Mouse (Mus musculus) limb, embryonic 12.5 days (tissue): ENCODE results near the gene Olfr665. TPM values are rescaled to one million over a fixed set of nuclear protein-coding genes. Genes with fewer than 3 reads are reported as not detected.
"Not testable (repeated sequence)": the region's sequence is repeated elsewhere in the genome, so short reads cannot be mapped to it uniquely, and the experiment has no call there.

ENCODE experiments used
- ATAC-seq: fragments of 200-750 bp; cut with Nextera tagmentation; 2 replicates; pipeline ENCODE4 v1.8.0; 2017; ENCODE audit warnings: low read depth, moderate TSS enrichment; ENCODE audit not compliant: insufficient number of reproducible peaks, insufficient read depth, low FRiP score, low TSS enrichment
- H3K27ac ChIP-seq: fragments of 300-500 bp; sonication (generic); 2 replicates; pipeline ENCODE4 v1.5.1; 2016; ENCODE audit warnings: mild to moderate bottlenecking, moderate library complexity
- H3K27me3 ChIP-seq: fragments of 300-500 bp; sonication (generic); 2 replicates; pipeline ENCODE4 v1.6.1; 2016; ENCODE audit warnings: mild to moderate bottlenecking, moderate library complexity
- H3K36me3 ChIP-seq: fragments of 300-500 bp; sonication (generic); 2 replicates; pipeline ENCODE4 v1.6.1; 2016; ENCODE audit warnings: mild to moderate bottlenecking, moderate library complexity
- H3K4me1 ChIP-seq: fragments of 300-500 bp; sonication (generic); replicated peaks from 2 replicates; pipeline ENCODE4 v1.6.1; 2016
- H3K4me2 ChIP-seq: fragments of 300-500 bp; sonication (generic); 2 replicates; pipeline ENCODE4 v1.6.1; 2016; ENCODE audit warnings: mild to moderate bottlenecking, moderate library complexity
- H3K4me3 ChIP-seq: fragments of 300-500 bp; sonication (generic); replicated peaks from 2 replicates; pipeline ENCODE4 v1.5.1; 2016; ENCODE audit warnings: mild to moderate bottlenecking
- H3K9ac ChIP-seq: fragments of 300-500 bp; sonication (generic); replicated peaks from 2 replicates; pipeline ENCODE4 v1.6.1; 2016; ENCODE audit warnings: mild to moderate bottlenecking, moderate library complexity
- H3K9me3 ChIP-seq: fragments of 300-500 bp; sonication (generic); 2 replicates; pipeline ENCODE4 v1.6.1; 2016; ENCODE audit warnings: mild to moderate bottlenecking, moderate library complexity
- WGBS: fragments of 180-500 bp; shearing (Covaris S2); methylation state at CpG from one replicate; pipeline ENCODE4 v1.1.7; 2016; 5-methylcytosine and 5-hydroxymethylcytosine counted together
- polyA plus RNA-seq: library from polyadenylated mRNA; unstranded; fragments of >200 nt; fragmentation: Nextera tagmentation; extraction: Ambion mirVana; gene quantifications from 2 replicates; pipeline ENCODE4 v1.2.1, GENCODE M21; 2016

Olfr665 gene
- not detected in 2 replicates for polyA plus RNA-seq

GRCm38 (mm10) chr7:104877731-104878130 is at the start of gene Olfr665:
TSS of gene Olfr665 (plus strand) at chr7:104878031.
- Histone ChIP-seq H3K4me2 (no peak within 1 kb of the TSS), H3K27ac (no peak within 1 kb of the TSS), H3K4me1 (no peaks in the 10 kb centered on the region), H3K9me3 (no peaks in the 10 kb centered on the region), H3K4me3 (no peak within 1 kb of the TSS), H3K27me3 (no peaks in the 10 kb centered on the region), H3K9ac (no peak within 1 kb of the TSS), H3K36me3 (no peaks in the 10 kb centered on the region)
- no peak for ATAC-seq
- WGBS = 45% methylated on average over 1 of the region's 1 CpGs

- H3K9me3 ChIP-seq = no peaks in the 10 kb centered on the region
- WGBS = 52% methylated on average over 1 of the region's 1 CpGs
- H3K4me3 ChIP-seq = no peak within 1 kb of the TSS
- no peaks in the 10 kb centered on the region for H3K27me3 ChIP-seq
- H3K9ac ChIP-seq = no peak within 1 kb of the TSS
- no peaks in the 10 kb centered on the region for H3K36me3 ChIP-seq
- ATAC-seq = no peak
- no peak within 1 kb of the TSS for H3K4me2 ChIP-seq
- H3K4me1 ChIP-seq = no peaks in the 10 kb centered on the region
- no peak within 1 kb of the TSS for H3K27ac ChIP-seq
Observed at GRCm38 (mm10) chr7:104842503-104842902, 35.3 kb upstream of the Olfr665 start, which contains the start of gene Usp17lb. TSS of gene Usp17lb (minus strand) at chr7:104842603.

- H3K9me3 ChIP-seq = no peaks in the 10 kb centered on the region
- H3K27me3 ChIP-seq = no peaks in the 10 kb centered on the region
- H3K4me3 ChIP-seq = no peak overlapping the region
- H3K36me3 ChIP-seq = no peaks in the 10 kb centered on the region
- no peak overlapping the region for H3K4me2 ChIP-seq
- 77% methylated on average over 1 of the region's 1 CpGs for WGBS
- H3K4me1 ChIP-seq = no peaks in the 10 kb centered on the region
- H3K27ac ChIP-seq = no peak overlapping the region
- no peak overlapping the region for H3K9ac ChIP-seq
- ATAC-seq = no peak
Observed at GRCm38 (mm10) chr7:104843731-104844287, 34.0 kb upstream of the Olfr665 start.

- not testable (repeated sequence) for ATAC-seq, H3K9me3 ChIP-seq, H3K4me2 ChIP-seq, H3K4me3 ChIP-seq, H3K9ac ChIP-seq, H3K27me3 ChIP-seq, H3K36me3 ChIP-seq, H3K27ac ChIP-seq, H3K4me1 ChIP-seq
- 82% methylated on average over 2 of the region's 2 CpGs for WGBS
Observed at GRCm38 (mm10) chr7:104851546-104851945, 26.3 kb upstream of the Olfr665 start.

GRCm38 (mm10) chr7:104855248-104855750 is 22.5 kb upstream of the Olfr665 start:
- no peak overlapping the region for H3K4me2 ChIP-seq
- no peaks in the 10 kb centered on the region for H3K36me3 ChIP-seq
- no peaks in the 10 kb centered on the region for H3K4me1 ChIP-seq
- H3K9me3 ChIP-seq = no peaks in the 10 kb centered on the region
- no peaks in the 10 kb centered on the region for H3K27me3 ChIP-seq
- H3K27ac ChIP-seq = no peak overlapping the region
- H3K9ac ChIP-seq = no peak overlapping the region
- 83% methylated on average over 3 of the region's 3 CpGs for WGBS
- no peak for ATAC-seq
- no peak overlapping the region for H3K4me3 ChIP-seq

GRCm38 (mm10) chr7:104856709-104857108 is 21.1 kb upstream of the Olfr665 start, which contains the start of gene Usp17la:
TSS of gene Usp17la (plus strand) at chr7:104857009.
- not testable (repeated sequence) for H3K4me3 ChIP-seq, H3K9ac ChIP-seq, H3K27ac ChIP-seq, H3K36me3 ChIP-seq, ATAC-seq, H3K4me1 ChIP-seq, H3K4me2 ChIP-seq, H3K27me3 ChIP-seq, H3K9me3 ChIP-seq
- 80% methylated on average over 2 of the region's 2 CpGs for WGBS

GRCm38 (mm10) chr7:104857683-104858082 is 20.1 kb upstream of the Olfr665 start:
- H3K9ac ChIP-seq = no peak overlapping the region
- H3K36me3 ChIP-seq = no peaks in the 10 kb centered on the region
- H3K4me3 ChIP-seq = no peak overlapping the region
- no peaks in the 10 kb centered on the region for H3K4me1 ChIP-seq
- H3K9me3 ChIP-seq = no peaks in the 10 kb centered on the region
- no peak for ATAC-seq
- WGBS = 70% methylated on average over 1 of the region's 1 CpGs
- H3K27me3 ChIP-seq = no peaks in the 10 kb centered on the region
- no peak overlapping the region for H3K4me2 ChIP-seq
- H3K27ac ChIP-seq = no peak overlapping the region

- Histone ChIP-seq H3K27me3 (no peaks in the 10 kb centered on the region), H3K4me3 (no peak overlapping the region), H3K4me2 (no peak overlapping the region), H3K9me3 (no peaks in the 10 kb centered on the region), H3K36me3 (no peaks in the 10 kb centered on the region), H3K4me1 (no peaks in the 10 kb centered on the region), H3K27ac (no peak overlapping the region), H3K9ac (no peak overlapping the region)
- ATAC-seq = no peak
- WGBS = 81% methylated on average over 3 of the region's 3 CpGs
Observed at GRCm38 (mm10) chr7:104861381-104861780, 16.4 kb upstream of the Olfr665 start.

- Histone ChIP-seq H3K4me3 (no peak within 1 kb of the TSS), H3K9me3 (no peaks in the 10 kb centered on the region)
- ATAC-seq = no peak
Observed at GRCm38 (mm10) chr7:104895852-104896251, 18.0 kb downstream of the Olfr665 start, which contains the start of gene Olfr666. TSS of gene Olfr666 (minus strand) at chr7:104895952.

GRCm38 (mm10) chr7:104921382-104921781 is 43.6 kb downstream of the Olfr665 start, which contains the start of gene Olfr667:
TSS of gene Olfr667 (minus strand) at chr7:104921482.
- H3K4me1 ChIP-seq = no peaks in the 10 kb centered on the region
- no peak within 1 kb of the TSS for H3K9ac ChIP-seq
- H3K27me3 ChIP-seq = no peaks in the 10 kb centered on the region
- no peak within 1 kb of the TSS for H3K4me2 ChIP-seq
- 0 out of 2 replicates have a peak, but pooled peaks cover 3% of the 10 kb centered on the region for H3K9me3 ChIP-seq
- no peak for ATAC-seq
- 83% methylated on average over 1 of the region's 1 CpGs for WGBS
- no peak within 1 kb of the TSS for H3K27ac ChIP-seq
- H3K36me3 ChIP-seq = no peaks in the 10 kb centered on the region
- no peak within 1 kb of the TSS for H3K4me3 ChIP-seq

More at GRCm38 (mm10) chr7:104895852-104896251, 18.0 kb downstream of the Olfr665 start, which contains the start of gene Olfr666:
- H3K9ac ChIP-seq = no peak within 1 kb of the TSS
- H3K36me3 ChIP-seq = no peaks in the 10 kb centered on the region
- H3K27ac ChIP-seq = no peak within 1 kb of the TSS
- WGBS = 89% methylated on average over 2 of the region's 2 CpGs
- H3K27me3 ChIP-seq = no peaks in the 10 kb centered on the region
- no peaks in the 10 kb centered on the region for H3K4me1 ChIP-seq
- no peak within 1 kb of the TSS for H3K4me2 ChIP-seq

- Histone ChIP-seq H3K36me3 (no peaks in the 10 kb centered on the region), H3K4me1 (no peaks in the 10 kb centered on the region), H3K4me2 (no peak within 1 kb of the TSS), H3K9me3 (no peaks in the 10 kb centered on the region), H3K27ac (no peak within 1 kb of the TSS), H3K4me3 (no peak within 1 kb of the TSS), H3K9ac (no peak within 1 kb of the TSS), H3K27me3 (no peaks in the 10 kb centered on the region)
- no peak for ATAC-seq
- 87% methylated on average over 1 of the region's 1 CpGs for WGBS
Observed at GRCm38 (mm10) chr7:104927957-104928356, 50.1 kb downstream of the Olfr665 start, which contains the start of gene Olfr668. TSS of gene Olfr668 (minus strand) at chr7:104928057.
